Mouse (Mus musculus): ENCODE measurements around the gene Tssk3. TPM values are rescaled to one million over a fixed set of nuclear protein-coding genes. Genes with fewer than 3 reads are reported as not detected.

Gene Tssk3
- polyA plus RNA-seq, 1 experiment: not detected

- H3K27ac ChIP-seq (ENCODE audit: insufficient read depth, low read depth, low read length): no peak overlapping the region
- DNase-seq: no peak
- H3K27me3 ChIP-seq (replicated peaks; ENCODE audit: control insufficient read depth, insufficient read depth, low read length): no peaks in the 10 kb centered on the region
- H3K36me3 ChIP-seq (ENCODE audit: control insufficient read depth, insufficient read depth, low read length): no peaks in the 10 kb centered on the region; the same call in 1 of the 2 replicates
- no peak overlapping the region for H3K4me3 ChIP-seq (ENCODE audit: insufficient read depth, low read depth, low read length)
- no peak for TF ChIP-seq CTCF (conservative IDR thresholded peaks at IDR 0.05; ENCODE audit: insufficient read depth, insufficient read length, low read depth, low read length)
- whole genome bisulfite sequencing: 93% methylated on average over 1 of the region's 1 CpGs
- no peaks in the 10 kb centered on the region for H3K4me1 ChIP-seq (ENCODE audit: control insufficient read depth, insufficient read depth, low read length)
Measured at GRCm38 (mm10) chr4:129481090-129481489, 9.7 kb downstream of the Tssk3 start.

DNA sequence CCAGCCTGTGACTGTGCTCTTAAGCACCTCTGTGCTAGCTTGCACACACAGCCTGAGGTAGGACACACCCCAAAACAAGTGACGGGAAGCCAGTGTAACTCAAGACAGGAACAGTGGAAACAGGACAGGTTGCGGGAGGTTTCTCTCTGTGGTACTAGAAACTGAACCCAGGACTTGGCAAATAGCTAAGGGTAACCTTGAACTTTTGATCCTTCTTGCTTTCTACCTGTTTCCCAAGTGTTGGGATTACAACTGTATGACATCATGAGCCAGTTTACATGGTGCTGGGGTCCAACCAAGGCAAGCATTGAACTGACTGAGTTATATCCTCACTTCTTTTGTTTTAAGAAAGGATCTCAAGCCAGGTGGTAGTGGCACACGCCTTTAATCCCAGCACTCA is 11.0 kb downstream of the Tssk3 start:
- no peaks in the 10 kb centered on the region for H3K4me1 ChIP-seq (ENCODE audit: control insufficient read depth, insufficient read depth, low read length)
- no peak for TF ChIP-seq CTCF (conservative IDR thresholded peaks at IDR 0.05; ENCODE audit: insufficient read depth, insufficient read length, low read depth, low read length)
- TF ChIP-seq POLR2A (IDR thresholded peaks at IDR 0.05; ENCODE audit: low read depth, low read length): no peak
- no peak overlapping the region for H3K4me3 ChIP-seq (ENCODE audit: insufficient read depth, low read depth, low read length)
- WGBS: 86% methylated on average over 3 of the region's 3 CpGs
- no peaks in the 10 kb centered on the region for H3K27me3 ChIP-seq (replicated peaks; ENCODE audit: control insufficient read depth, insufficient read depth, low read length)
- no peak for DNase-seq
- no peaks in the 10 kb centered on the region for H3K36me3 ChIP-seq (ENCODE audit: control insufficient read depth, insufficient read depth, low read length)
- H3K27ac ChIP-seq (ENCODE audit: insufficient read depth, low read depth, low read length): no peak overlapping the region

DNA sequence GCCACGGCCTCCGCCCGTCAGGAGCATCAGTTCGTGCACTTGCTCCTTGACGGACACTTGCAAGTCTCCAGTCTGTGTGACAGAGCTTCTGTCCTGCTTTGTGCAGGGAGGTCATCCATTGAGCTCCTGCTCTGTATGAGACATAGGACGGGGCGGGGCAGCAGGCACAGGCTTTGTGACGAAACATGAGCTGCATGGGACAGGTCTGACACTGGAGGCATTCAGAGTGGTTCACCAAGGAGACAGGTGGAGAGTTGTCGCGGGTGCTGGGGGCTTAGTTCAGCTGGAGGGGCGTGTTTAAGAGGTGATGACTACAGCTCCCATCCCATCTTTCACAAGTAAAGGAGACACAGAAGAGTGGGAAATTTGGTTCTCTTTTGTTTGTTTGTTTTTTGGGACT is 14.8 kb downstream of the Tssk3 start:
- Histone ChIP-seq H3K4me3 (ENCODE audit: insufficient read depth, low read depth, low read length) (no peak overlapping the region), H3K27me3 (replicated peaks; ENCODE audit: control insufficient read depth, insufficient read depth, low read length) (no peaks in the 10 kb centered on the region), H3K27ac (ENCODE audit: insufficient read depth, low read depth, low read length) (no peak overlapping the region), H3K36me3 (ENCODE audit: control insufficient read depth, insufficient read depth, low read length) (peaks cover 4% of the 10 kb centered on the region), H3K4me1 (ENCODE audit: control insufficient read depth, insufficient read depth, low read length) (no peaks in the 10 kb centered on the region)
- TF ChIP-seq POLR2A (IDR thresholded peaks at IDR 0.05; ENCODE audit: low read depth, low read length): no peak
- TF ChIP-seq CTCF (conservative IDR thresholded peaks at IDR 0.05; ENCODE audit: insufficient read depth, insufficient read length, low read depth, low read length): no peak
- 95% methylated on average over 11 of the region's 11 CpGs for WGBS
- DNase-seq: no peak

DNA sequence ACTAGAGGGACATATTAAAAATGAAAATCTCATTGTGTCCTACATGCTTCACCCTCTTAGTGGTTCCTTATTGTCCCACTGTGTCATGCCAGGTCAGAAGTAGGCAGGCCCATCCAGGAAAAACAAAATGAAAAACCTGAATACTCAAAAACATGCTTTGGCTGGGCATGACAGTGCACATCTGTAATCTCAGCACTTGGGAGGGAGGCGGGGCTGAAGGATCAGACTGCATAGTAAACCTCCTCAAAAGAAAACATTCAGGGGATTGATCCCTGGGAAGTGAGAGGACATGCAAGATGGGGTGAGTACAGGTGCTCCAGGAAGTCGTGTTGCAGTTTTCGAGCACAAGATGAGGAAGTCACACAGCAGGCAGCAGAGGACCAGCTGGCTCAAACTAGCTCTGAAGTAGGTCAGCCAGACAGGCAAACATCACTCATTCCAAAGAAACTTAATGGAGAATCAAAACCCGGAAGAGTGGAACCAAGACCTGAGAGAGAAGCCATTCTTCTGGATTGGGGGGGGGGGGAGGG is 26.5 kb downstream of the Tssk3 start:
- Histone ChIP-seq H3K36me3 (ENCODE audit: control insufficient read depth, insufficient read depth, low read length) (peaks cover 11% of the 10 kb centered on the region), H3K27ac (ENCODE audit: insufficient read depth, low read depth, low read length) (no peak overlapping the region), H3K27me3 (replicated peaks; ENCODE audit: control insufficient read depth, insufficient read depth, low read length) (no peaks in the 10 kb centered on the region), H3K4me1 (ENCODE audit: control insufficient read depth, insufficient read depth, low read length) (peaks cover 4% of the 10 kb centered on the region; the same call in 1 of the 2 replicates), H3K4me3 (ENCODE audit: insufficient read depth, low read depth, low read length) (no peak overlapping the region)
- DNase-seq: peak; percentile 33
- TF ChIP-seq POLR2A (IDR thresholded peaks at IDR 0.05; ENCODE audit: low read depth, low read length) (no peak), CTCF (conservative IDR thresholded peaks at IDR 0.05; ENCODE audit: insufficient read depth, insufficient read length, low read depth, low read length) (no peak)
- WGBS: 65% methylated on average over 4 of the region's 4 CpGs

GRCm38 (mm10) chr4:129463097-129464059 is 27.4 kb downstream of the Tssk3 start:
- H3K27me3 ChIP-seq (replicated peaks; ENCODE audit: control insufficient read depth, insufficient read depth, low read length): no peaks in the 10 kb centered on the region
- TF ChIP-seq CTCF (conservative IDR thresholded peaks at IDR 0.05; ENCODE audit: insufficient read depth, insufficient read length, low read depth, low read length) (no peak), POLR2A (IDR thresholded peaks at IDR 0.05; ENCODE audit: low read depth, low read length) (no peak)
- H3K4me3 ChIP-seq (ENCODE audit: insufficient read depth, low read depth, low read length): no peak overlapping the region
- H3K4me1 ChIP-seq (ENCODE audit: control insufficient read depth, insufficient read depth, low read length): peaks cover 4% of the 10 kb centered on the region; the same call in 1 of the 2 replicates
- DNase-seq: no peak
- H3K36me3 ChIP-seq (ENCODE audit: control insufficient read depth, insufficient read depth, low read length): peaks cover 8% of the 10 kb centered on the region
- no peak overlapping the region for H3K27ac ChIP-seq (ENCODE audit: insufficient read depth, low read depth, low read length)
- WGBS: 78% methylated on average over 24 of the region's 24 CpGs

- DNase-seq: peak; percentile 68
- Histone ChIP-seq H3K4me3 (ENCODE audit: insufficient read depth, low read depth, low read length) (peak overlapping the region; percentile 72), H3K27ac (ENCODE audit: insufficient read depth, low read depth, low read length) (peak overlapping the region; percentile 68; the same call in 1 of the 2 replicates), H3K27me3 (replicated peaks; ENCODE audit: control insufficient read depth, insufficient read depth, low read length) (no peaks in the 10 kb centered on the region), H3K4me1 (ENCODE audit: control insufficient read depth, insufficient read depth, low read length) (peaks cover 4% of the 10 kb centered on the region; the same call in 1 of the 2 replicates), H3K36me3 (ENCODE audit: control insufficient read depth, insufficient read depth, low read length) (peaks cover 7% of the 10 kb centered on the region)
- 16% methylated on average over 3 of the region's 3 CpGs for WGBS
- no peak for TF ChIP-seq CTCF (conservative IDR thresholded peaks at IDR 0.05; ENCODE audit: insufficient read depth, insufficient read length, low read depth, low read length)
- no peak for TF ChIP-seq POLR2A (IDR thresholded peaks at IDR 0.05; ENCODE audit: low read depth, low read length)
Measured at GRCm38 (mm10) chr4:129462118-129462517, 28.7 kb downstream of the Tssk3 start.
